Mouse (Mus musculus) liver, adult 2 months (tissue): ENCODE results near the gene Tnfrsf25. TPM values are rescaled to one million over a fixed set of nuclear protein-coding genes. Genes with fewer than 3 reads are reported as not detected.

Experiments
- DNase-seq: peaks from one replicate; pipeline ENCODE4 v3.0.0-alpha.2; 2011; ENCODE audit warnings: low read depth, low spot score; ENCODE audit errors: extremely low read depth
- H3K27ac ChIP-seq: fragments of 200-500 bp; replicated peaks from 2 replicates; pipeline ENCODE4 v1.5.1; 2012; ENCODE audit warnings: low read depth, mild to moderate bottlenecking, control low read depth, inconsistent platforms, low read length; ENCODE audit not compliant: insufficient read depth
- H3K27me3 ChIP-seq: fragments of 200-500 bp; 2 replicates; pipeline ENCODE4 v1.6.1; 2012; ENCODE audit warnings: mild to moderate bottlenecking, moderate library complexity, low read length, inconsistent platforms; ENCODE audit not compliant: control insufficient read depth, insufficient read depth
- H3K36me3 ChIP-seq: fragments of 200-500 bp; 2 replicates; pipeline ENCODE4 v1.6.1; 2012; ENCODE audit warnings: low read length, inconsistent platforms; ENCODE audit not compliant: control insufficient read depth, insufficient read depth
- H3K4me1 ChIP-seq: fragments of 200-500 bp; 2 replicates; pipeline ENCODE4 v1.6.1; 2011; ENCODE audit warnings: low read length; ENCODE audit not compliant: control insufficient read depth, insufficient read depth
- H3K4me3 ChIP-seq: fragments of 200-500 bp; 2 replicates; pipeline ENCODE4 v1.5.1; 2011; ENCODE audit warnings: low read depth, mild to moderate bottlenecking, control low read depth, low read length, moderate library complexity; ENCODE audit not compliant: insufficient read depth
- H3K79me2 ChIP-seq: fragments of 200-500 bp; 2 replicates; pipeline ENCODE4 v1.6.1; 2012; ENCODE audit warnings: inconsistent platforms, mild to moderate bottlenecking, low read length, moderate library complexity; ENCODE audit not compliant: control insufficient read depth, insufficient read depth
- H3K9ac ChIP-seq: fragments of 200-500 bp; 2 replicates; pipeline ENCODE4 v1.6.1; 2012; ENCODE audit warnings: low read depth, mild to moderate bottlenecking, control low read depth, inconsistent platforms, low read length
- CTCF ChIP-seq: fragments of 200-500 bp; IDR thresholded peaks from 2 replicates; pipeline ENCODE4 v1.5.1; 2011; ENCODE audit warnings: low read depth, low read length, control low read depth
- POLR2A ChIP-seq: fragments of 200-500 bp; IDR thresholded peaks from 2 replicates; pipeline ENCODE4 v1.6.1; 2011; ENCODE audit warnings: low read length, control low read depth; ENCODE audit not compliant: insufficient read depth; ENCODE audit errors: extremely low read depth
- WGBS: fragments of 180-500 bp; shearing (Covaris S2); methylation state at CpG from one replicate; pipeline ENCODE4 v1.1.7; 2018; 5-methylcytosine and 5-hydroxymethylcytosine counted together
- polyA plus RNA-seq: library from polyadenylated mRNA; depleted of rRNA; stranded (reverse); fragments of >200 nt; gene quantifications from 2 replicates; pipeline ENCODE4 v1.2.3, GENCODE M21; 2012
- total RNA-seq: library from RNA; depleted of rRNA; stranded (reverse); fragments of >200 nt; gene quantifications from 2 replicates; pipeline ENCODE4 v1.2.3, GENCODE M21; 2014

Gene Tnfrsf25
- total and polyA plus RNA-seq, 2 experiments = 0.28 to 0.72 TPM

DNA sequence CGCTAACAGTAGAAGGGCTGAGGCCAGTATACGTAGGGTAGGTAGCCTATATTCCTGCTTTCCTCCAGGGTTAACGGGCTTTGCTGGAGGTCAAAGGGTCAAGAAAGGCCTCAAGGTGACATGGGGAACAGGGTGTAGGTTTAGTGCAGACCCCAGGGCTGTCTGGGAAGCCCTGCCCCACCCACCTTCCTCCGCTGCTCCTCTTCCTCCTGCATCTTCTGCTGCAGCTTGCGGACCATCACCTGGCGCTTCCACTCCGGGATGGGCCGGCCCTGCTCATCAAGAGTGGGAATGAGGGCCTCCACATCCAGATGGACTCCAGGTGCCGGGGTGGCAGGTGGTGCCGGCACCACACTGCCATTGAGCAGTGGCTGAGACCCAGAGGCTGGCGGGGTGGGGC is 12.2 kb downstream of the Tnfrsf25 start:
- peaks cover 9% of the 10 kb centered on the region for H3K27me3 ChIP-seq

DNA sequence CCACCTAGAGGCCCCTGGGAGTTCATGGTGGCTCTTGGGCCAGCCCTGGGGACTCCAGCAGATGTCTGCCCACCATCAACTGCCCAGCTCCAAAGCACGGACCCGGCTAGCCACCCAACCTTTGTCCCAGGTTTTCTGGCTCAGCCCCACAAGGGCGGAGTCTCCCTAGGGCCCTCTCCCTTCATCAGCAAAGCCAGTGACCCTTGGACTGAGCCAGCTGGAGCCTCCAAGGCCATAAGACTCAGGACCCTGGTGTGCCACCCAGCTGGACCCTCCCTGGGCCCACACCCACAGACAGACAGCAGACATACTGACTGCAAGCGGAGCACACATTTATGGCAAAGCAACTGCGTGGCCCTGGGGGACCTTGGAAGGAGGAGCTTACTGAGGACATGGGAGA is 13.1 kb downstream of the Tnfrsf25 start:
- TF ChIP-seq CTCF (no peak), POLR2A (no peak)
- Histone ChIP-seq H3K36me3 (no peaks in the 10 kb centered on the region), H3K4me3 (no peak overlapping the region), H3K4me1 (no peaks in the 10 kb centered on the region; the same call in 1 of the 2 replicates), H3K79me2 (no peaks in the 10 kb centered on the region), H3K27me3 (peaks cover 9% of the 10 kb centered on the region), H3K9ac (no peak overlapping the region), H3K27ac (no peak overlapping the region)
- no peak for DNase-seq
- WGBS = 32% methylated on average over 5 of the region's 5 CpGs

More for the DNA sequence above, 12.2 kb downstream of the Tnfrsf25 start:
- Histone ChIP-seq H3K4me1 (no peaks in the 10 kb centered on the region; the same call in 1 of the 2 replicates), H3K27ac (no peak overlapping the region), H3K9ac (no peak overlapping the region), H3K4me3 (no peak overlapping the region), H3K79me2 (no peaks in the 10 kb centered on the region), H3K36me3 (no peaks in the 10 kb centered on the region)
- TF ChIP-seq POLR2A (no peak), CTCF (no peak)
- WGBS = 92% methylated on average over 11 of the region's 11 CpGs
- no peak for DNase-seq

DNA sequence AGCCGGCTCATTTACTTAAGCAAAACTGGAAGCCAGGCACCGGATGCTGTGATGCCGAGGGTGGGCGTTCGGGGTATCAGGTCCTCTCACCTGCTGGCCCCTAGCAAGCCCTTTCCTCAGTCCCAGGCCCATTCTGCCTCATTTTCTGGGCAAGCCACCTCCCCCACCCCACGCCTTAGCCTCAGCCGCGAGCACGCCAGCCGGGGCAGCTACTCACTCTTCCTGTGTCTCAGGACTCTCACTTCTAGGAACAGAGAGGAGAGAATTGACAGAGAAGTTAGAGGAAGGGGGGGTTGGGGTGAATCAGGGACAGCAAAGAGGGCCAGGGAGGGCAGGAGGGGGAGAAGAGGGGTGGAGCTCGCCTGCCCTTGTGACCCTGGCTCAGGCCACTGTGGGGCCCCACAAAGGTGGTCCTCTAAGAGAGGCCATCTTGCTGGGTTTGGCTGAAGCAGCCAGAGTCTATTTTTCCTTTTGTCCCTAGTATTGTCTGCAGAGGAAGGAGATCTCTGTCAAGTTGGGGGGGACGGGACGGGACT is 13.7 kb downstream of the Tnfrsf25 start:
- WGBS = 53% methylated on average over 13 of the region's 13 CpGs
- no peak for DNase-seq
- H3K36me3 ChIP-seq = no peaks in the 10 kb centered on the region
- H3K27ac ChIP-seq = no peak overlapping the region
- no peaks in the 10 kb centered on the region for H3K79me2 ChIP-seq
- H3K9ac ChIP-seq = no peak overlapping the region
- H3K4me1 ChIP-seq = no peaks in the 10 kb centered on the region; the same call in 1 of the 2 replicates
- H3K4me3 ChIP-seq = no peak overlapping the region
- TF ChIP-seq CTCF (no peak), POLR2A (no peak)
- peaks cover 9% of the 10 kb centered on the region for H3K27me3 ChIP-seq

DNA sequence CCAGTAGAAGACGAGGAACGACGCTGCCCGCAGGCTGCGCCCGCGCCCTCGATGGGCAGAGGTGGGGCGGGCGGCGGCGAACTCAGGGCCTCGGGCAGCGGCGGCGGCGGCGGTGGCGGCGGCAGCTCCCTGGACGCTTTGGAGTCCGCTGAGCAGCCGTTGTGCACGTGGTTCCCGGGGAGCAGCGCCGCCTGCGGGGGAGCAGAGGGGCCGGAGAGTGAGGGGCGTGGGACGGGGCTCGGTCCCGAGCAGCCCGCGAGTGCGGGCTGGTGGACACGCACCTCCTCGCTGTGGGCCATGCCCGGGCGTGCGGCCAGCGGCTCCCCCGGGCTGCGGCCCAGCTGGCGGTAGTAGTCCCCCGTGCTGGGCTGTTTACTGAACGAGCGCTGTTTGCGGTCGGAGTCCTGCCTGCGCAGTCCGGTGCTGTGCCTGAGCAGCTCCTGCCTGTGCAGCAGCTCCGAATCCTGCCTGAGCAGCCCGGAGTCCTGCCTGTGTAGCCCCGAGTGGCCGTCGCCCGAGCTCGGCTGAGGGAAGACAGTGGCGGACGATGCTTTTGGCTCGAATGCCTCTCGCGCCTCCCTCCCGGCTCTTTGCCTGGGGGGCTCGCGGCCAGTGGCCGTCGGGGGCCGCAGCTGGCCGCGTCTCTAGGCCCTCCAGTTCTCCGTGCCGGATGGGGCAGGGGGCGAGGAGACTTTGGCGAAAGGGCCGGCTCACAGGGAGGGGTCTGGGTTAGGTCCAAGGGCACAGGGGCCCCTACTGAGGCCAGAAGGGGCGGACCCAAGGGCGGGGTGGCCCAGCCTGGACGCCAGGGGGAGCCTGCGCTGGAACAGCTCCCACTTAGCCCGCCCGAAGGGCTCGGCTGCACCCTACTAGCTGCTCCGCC is 15.3 kb downstream of the Tnfrsf25 start:
- H3K4me3 ChIP-seq = peak overlapping the region; percentile 39; the same call in 1 of the 2 replicates
- DNase-seq = peak; percentile 59
- peak overlapping the region; percentile 46 for H3K9ac ChIP-seq
- TF ChIP-seq CTCF = peak; percentile 64
- TF ChIP-seq POLR2A = no peak
- under 1% methylated on average over 84 of the region's 85 CpGs for WGBS
- H3K36me3 ChIP-seq = no peaks in the 10 kb centered on the region
- H3K4me1 ChIP-seq = no peaks in the 10 kb centered on the region; the same call in 1 of the 2 replicates
- H3K27ac ChIP-seq = no peak overlapping the region
- H3K27me3 ChIP-seq = peaks cover 5% of the 10 kb centered on the region
- no peaks in the 10 kb centered on the region for H3K79me2 ChIP-seq

DNA sequence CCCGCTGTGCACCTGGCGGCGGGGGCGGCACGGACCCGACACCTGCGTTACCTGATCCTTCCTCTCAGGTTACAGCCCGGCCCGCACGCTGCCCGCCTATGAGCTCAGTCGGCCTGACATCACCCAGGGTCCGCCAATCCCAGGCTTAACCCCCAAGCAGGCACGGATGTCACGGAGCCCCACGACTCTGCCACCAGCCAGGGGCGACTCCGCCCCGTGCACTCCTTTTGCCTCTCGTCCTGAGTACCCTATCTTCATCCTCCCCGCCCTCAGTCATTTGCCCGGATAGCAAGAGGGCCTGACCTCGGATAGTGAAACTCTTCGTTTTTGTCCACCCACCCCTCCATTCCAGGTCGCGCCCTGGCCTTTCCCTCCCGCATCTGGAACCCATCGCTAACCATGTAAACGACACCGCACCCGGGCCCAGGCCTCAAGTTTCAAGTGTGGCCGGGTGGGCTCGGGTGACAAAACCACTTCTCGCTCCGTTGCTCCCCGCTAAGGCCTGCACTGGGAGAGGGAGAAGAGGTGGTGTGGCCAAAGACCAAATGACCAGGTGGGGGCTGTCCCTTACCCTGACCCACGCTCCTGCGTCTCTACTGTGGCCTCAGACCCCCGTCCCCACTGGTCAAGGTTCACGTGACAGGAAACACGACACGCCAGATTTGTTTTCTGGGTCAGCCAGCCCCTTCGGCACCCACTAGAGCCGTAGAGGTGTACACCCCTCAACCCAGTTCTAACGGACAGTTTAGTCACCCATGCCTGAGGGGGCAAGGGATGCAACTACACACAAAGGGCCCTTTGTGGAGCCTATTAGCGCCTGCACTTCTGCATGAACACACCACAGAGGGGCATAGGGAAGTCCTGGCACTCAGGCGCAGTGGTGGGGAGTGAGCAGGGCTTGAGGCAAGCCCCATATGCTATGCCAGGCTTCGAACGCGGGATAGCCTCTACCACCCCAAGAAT is 16.4 kb downstream of the Tnfrsf25 start:
- no peak for DNase-seq
- WGBS = 26% methylated on average over 50 of the region's 50 CpGs
- TF ChIP-seq CTCF (no peak), POLR2A (no peak)
- H3K9ac ChIP-seq = 0 out of 2 replicates have a peak overlapping the region, but pooled peaks have one; percentile 19
- peak overlapping the region; percentile 39; the same call in 1 of the 2 replicates for H3K4me3 ChIP-seq
- no peaks in the 10 kb centered on the region for H3K27me3 ChIP-seq
- no peaks in the 10 kb centered on the region; the same call in 1 of the 2 replicates for H3K4me1 ChIP-seq
- H3K36me3 ChIP-seq = no peaks in the 10 kb centered on the region
- H3K27ac ChIP-seq = no peak overlapping the region
- no peaks in the 10 kb centered on the region for H3K79me2 ChIP-seq
